Mouse (Mus musculus) heart, embryonic 15.5 days (tissue): ENCODE measurements around the gene Tmem232. TPM values are rescaled to one million over a fixed set of nuclear protein-coding genes. Genes with fewer than 3 reads are reported as not detected.
"Not testable (repeated sequence)": the region's sequence is repeated elsewhere in the genome, so short reads cannot be mapped to it uniquely, and the experiment has no call there.

Source experiments
- ATAC-seq: fragments of 200-750 bp; cut with Nextera tagmentation; replicated peaks from 2 replicates; pipeline ENCODE4 v1.8.0; 2017; ENCODE audit warnings: low read depth, moderate TSS enrichment; ENCODE audit not compliant: insufficient number of reproducible peaks, insufficient read depth, low FRiP score
- H3K27ac ChIP-seq: fragments of 300-500 bp; sonication (generic); 2 replicates; pipeline ENCODE4 v1.5.1; 2015; ENCODE audit warnings: mild to moderate bottlenecking, inconsistent platforms
- H3K27me3 ChIP-seq: fragments of 300-500 bp; sonication (generic); 2 replicates; pipeline ENCODE4 v1.6.1; 2015; ENCODE audit warnings: inconsistent platforms
- H3K36me3 ChIP-seq: fragments of 300-500 bp; sonication (generic); 2 replicates; pipeline ENCODE4 v1.6.1; 2015; ENCODE audit warnings: mild to moderate bottlenecking, inconsistent platforms
- H3K4me1 ChIP-seq: fragments of 300-500 bp; sonication (generic); replicated peaks from 2 replicates; pipeline ENCODE4 v1.6.1; 2015; ENCODE audit warnings: inconsistent platforms
- H3K4me2 ChIP-seq: fragments of 300-500 bp; sonication (generic); 2 replicates; pipeline ENCODE4 v1.6.1; 2015; ENCODE audit warnings: inconsistent platforms, mild to moderate bottlenecking, moderate library complexity
- H3K4me3 ChIP-seq: fragments of 300-500 bp; sonication (generic); 2 replicates; pipeline ENCODE4 v1.5.1; 2015; ENCODE audit warnings: mild to moderate bottlenecking, inconsistent platforms
- H3K9ac ChIP-seq: fragments of 300-500 bp; sonication (generic); 2 replicates; pipeline ENCODE4 v1.6.1; 2015; ENCODE audit warnings: mild to moderate bottlenecking, inconsistent platforms
- H3K9me3 ChIP-seq: fragments of 300-500 bp; sonication (generic); replicated peaks from 2 replicates; pipeline ENCODE4 v1.6.1; 2016; ENCODE audit warnings: inconsistent platforms
- WGBS: fragments of 180-500 bp; shearing (Covaris S2); methylation state at CpG from one replicate; pipeline ENCODE4 v1.1.7; 2015; ENCODE audit warnings: mixed read lengths; 5-methylcytosine and 5-hydroxymethylcytosine counted together
- microRNA-seq: library from miRNA; unstranded; fragments of <30 nt; microRNA quantifications from one replicate; pipeline ENCODE4, GENCODE M21; 2016
- polyA plus RNA-seq: library from polyadenylated mRNA; unstranded; fragments of >200 nt; fragmentation: Nextera tagmentation; extraction: Ambion mirVana; gene quantifications from 2 replicates; pipeline ENCODE4 v1.2.1, GENCODE M21; 2015

Tmem232 gene
- polyA plus RNA-seq, 1 experiment from 2014 or later = not detected

DNA sequence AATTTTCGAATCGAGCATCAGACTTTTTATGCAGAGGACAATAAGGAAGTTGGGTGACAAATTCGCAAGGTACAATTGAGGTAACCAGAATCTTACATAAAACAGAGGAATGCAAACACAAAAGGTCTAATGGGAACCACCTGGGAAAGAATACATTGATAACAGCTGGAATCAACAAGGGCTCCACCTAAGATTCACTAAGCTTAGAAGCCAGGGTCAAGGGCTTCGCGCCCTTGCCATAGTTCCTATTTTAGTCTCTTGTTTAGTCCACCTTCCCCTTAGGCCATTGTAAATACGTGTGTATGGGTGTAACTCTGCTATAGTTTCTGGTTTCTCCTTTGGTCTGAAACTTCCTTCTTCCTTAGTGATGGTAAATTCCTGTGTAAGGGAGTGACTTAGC is 318.9 kb downstream of the Tmem232 start:
- H3K27me3 ChIP-seq, H3K9ac ChIP-seq, H3K36me3 ChIP-seq, H3K4me1 ChIP-seq, H3K27ac ChIP-seq, H3K4me2 ChIP-seq, H3K9me3 ChIP-seq, H3K4me3 ChIP-seq, ATAC-seq: not testable (repeated sequence)
- WGBS = 86% methylated on average over 6 of the region's 6 CpGs

Small RNA genes within 50 kb of the gene (microRNA-seq; reads per million reads assigned to microRNA genes)
- gene Gm25731 = not detected

Other genes with a start within 250 kb of the Tmem232 start
- gene Vapa, start 72.8 kb upstream of the Tmem232 start, polyA plus RNA-seq = 154 and 159 TPM in 2 replicates
- gene Txndc2, start 101.4 kb upstream of the Tmem232 start, polyA plus RNA-seq = 0.10 TPM in 1 of 2 replicates, not detected in the other
- 26.0 and 28.8 TPM in 2 replicates for gene Rab31, start 232.0 kb upstream of the Tmem232 start, polyA plus RNA-seq
- 25.0 and 30.5 TPM in 2 replicates for gene Ppp4r1, start 241.8 kb upstream of the Tmem232 start, polyA plus RNA-seq